Mouse (Mus musculus) small intestine, adult 2 months (tissue): ENCODE results near the gene Tcf21.

ENCODE experiments used
- CTCF ChIP-seq: fragments of 200-500 bp; IDR thresholded peaks from 2 replicates; pipeline ENCODE4 v1.5.1; 2012; ENCODE audit warnings: low read depth, mild to moderate bottlenecking, control low read depth, inconsistent platforms, low read length, moderate library complexity, mixed read lengths; ENCODE audit not compliant: insufficient replicate concordance, insufficient read length; ENCODE audit errors: extremely low read depth
- POLR2A ChIP-seq: fragments of 200-500 bp; IDR thresholded peaks from 2 replicates; pipeline ENCODE4 v1.6.1; 2012; ENCODE audit warnings: low read depth, mild to moderate bottlenecking, control low read depth, inconsistent platforms, low read length, moderate library complexity

- TF ChIP-seq POLR2A (no peak), CTCF (no peak)
These were observed 6.3 kb upstream of the Tcf21 start for GRCm38 (mm10) chr10:22826244-22826643.
